Mouse (Mus musculus) lung, embryonic 16.5 days (tissue): ENCODE measurements around the gene Banf2. TPM values are rescaled to one million over a fixed set of nuclear protein-coding genes. Genes with fewer than 3 reads are reported as not detected.

Experiments
- ATAC-seq: fragments of 200-750 bp; cut with Nextera tagmentation; 2 replicates; pipeline ENCODE4 v1.8.0; 2017; ENCODE audit warnings: low read depth, mild to moderate bottlenecking, moderate library complexity
- H3K27ac ChIP-seq: fragments of 300-500 bp; sonication (generic); 2 replicates; pipeline ENCODE4 v1.5.1; 2014; ENCODE audit warnings: mild to moderate bottlenecking, control low read depth, low read length
- H3K27me3 ChIP-seq: fragments of 300-500 bp; sonication (generic); 2 replicates; pipeline ENCODE4 v1.6.1; 2014; ENCODE audit warnings: low read depth, low read length, mixed read lengths; ENCODE audit not compliant: control insufficient read depth, insufficient read depth
- H3K36me3 ChIP-seq: fragments of 300-500 bp; sonication (generic); 2 replicates; pipeline ENCODE4 v1.6.1; 2014; ENCODE audit warnings: low read length; ENCODE audit not compliant: control insufficient read depth, insufficient read depth
- H3K4me1 ChIP-seq: fragments of 300-500 bp; sonication (generic); replicated peaks from 2 replicates; pipeline ENCODE4 v1.6.1; 2014; ENCODE audit warnings: low read length, mixed read lengths; ENCODE audit not compliant: control insufficient read depth, insufficient read depth
- H3K4me2 ChIP-seq: fragments of 300-500 bp; sonication (generic); 2 replicates; pipeline ENCODE4 v1.6.1; 2014; ENCODE audit warnings: low read depth, low read length, control low read depth
- H3K4me3 ChIP-seq: fragments of 300-500 bp; sonication (generic); 2 replicates; pipeline ENCODE4 v1.5.1; 2014; ENCODE audit warnings: mild to moderate bottlenecking, low read length, control low read depth
- H3K9ac ChIP-seq: fragments of 300-500 bp; sonication (generic); 2 replicates; pipeline ENCODE4 v1.6.1; 2014; ENCODE audit warnings: low read length, control low read depth
- H3K9me3 ChIP-seq: fragments of 300-500 bp; sonication (generic); 2 replicates; pipeline ENCODE4 v1.6.1; 2016; ENCODE audit warnings: low read length; ENCODE audit not compliant: control insufficient read depth
- WGBS: fragments of 180-500 bp; shearing (Covaris S2); extraction: QIAGEN DNeasy Blood & Tissue Kit; methylation state at CpG from one replicate; pipeline ENCODE4 v1.1.7; 2014; 5-methylcytosine and 5-hydroxymethylcytosine counted together
- polyA plus RNA-seq: library from polyadenylated mRNA; unstranded; fragments of >200 nt; fragmentation: Nextera tagmentation; extraction: Ambion mirVana; gene quantifications from 2 replicates; pipeline ENCODE4 v1.2.1, GENCODE M21; 2015

The Banf2 gene
- polyA plus RNA-seq, 1 experiment from 2014 or later, result not detected

DNA sequence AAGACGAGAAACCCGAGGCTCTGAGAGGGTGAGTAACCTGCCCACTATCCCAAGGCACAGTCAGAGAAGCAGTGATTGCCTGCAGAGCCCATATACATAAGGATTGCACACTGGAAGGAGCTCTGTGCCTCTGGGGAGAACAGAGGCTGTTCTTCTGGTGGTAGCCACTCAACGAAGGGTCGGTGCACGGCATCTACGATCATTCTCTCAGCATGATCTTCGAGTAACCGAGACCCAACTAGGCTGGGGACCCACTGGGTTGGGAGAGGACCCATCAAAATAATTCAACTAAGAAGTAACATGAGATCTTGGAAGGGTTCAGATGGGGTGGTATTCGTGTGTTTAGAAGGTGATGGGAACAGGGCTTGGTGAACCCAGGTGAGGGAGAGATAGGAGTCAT lies 17.0 kb upstream of the Banf2 start:
- Histone ChIP-seq H3K9ac (no peak overlapping the region), H3K27me3 (no peaks in the 10 kb centered on the region), H3K4me3 (no peak overlapping the region), H3K27ac (no peak overlapping the region), H3K4me2 (no peak overlapping the region), H3K9me3 (no peaks in the 10 kb centered on the region), H3K36me3 (no peaks in the 10 kb centered on the region), H3K4me1 (no peaks in the 10 kb centered on the region; the same call in 1 of the 2 replicates)
- 84% methylated on average over 9 of the region's 9 CpGs for whole genome bisulfite sequencing
- ATAC-seq, result no peak

DNA sequence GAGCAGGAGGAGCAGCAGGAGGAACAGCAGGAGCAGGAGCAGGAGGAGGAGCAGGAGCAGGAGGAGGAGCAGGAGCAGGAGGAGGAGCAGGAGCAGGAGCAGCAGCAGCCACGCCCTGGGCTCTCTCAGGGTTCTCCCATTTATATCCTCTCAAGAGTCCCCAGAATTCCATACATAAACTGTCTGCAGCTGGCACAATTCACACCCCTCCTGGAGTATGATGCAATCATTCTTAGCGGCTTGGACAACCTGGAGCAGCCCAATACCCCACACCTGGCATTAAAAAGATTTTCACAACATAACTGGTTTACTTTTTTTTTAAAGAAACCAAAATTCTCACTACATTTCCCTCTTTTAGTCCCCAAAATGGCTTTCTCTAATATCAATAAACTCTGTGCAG lies 12.9 kb upstream of the Banf2 start:
- H3K9me3 ChIP-seq, result no peaks in the 10 kb centered on the region
- no peak overlapping the region for H3K4me3 ChIP-seq
- H3K9ac ChIP-seq, result no peak overlapping the region
- H3K36me3 ChIP-seq, result no peaks in the 10 kb centered on the region
- WGBS, result 48% methylated on average over 2 of the region's 2 CpGs
- no peak overlapping the region for H3K4me2 ChIP-seq
- H3K27me3 ChIP-seq, result no peaks in the 10 kb centered on the region
- no peaks in the 10 kb centered on the region for H3K4me1 ChIP-seq
- H3K27ac ChIP-seq, result no peak overlapping the region
- ATAC-seq, result no peak

DNA sequence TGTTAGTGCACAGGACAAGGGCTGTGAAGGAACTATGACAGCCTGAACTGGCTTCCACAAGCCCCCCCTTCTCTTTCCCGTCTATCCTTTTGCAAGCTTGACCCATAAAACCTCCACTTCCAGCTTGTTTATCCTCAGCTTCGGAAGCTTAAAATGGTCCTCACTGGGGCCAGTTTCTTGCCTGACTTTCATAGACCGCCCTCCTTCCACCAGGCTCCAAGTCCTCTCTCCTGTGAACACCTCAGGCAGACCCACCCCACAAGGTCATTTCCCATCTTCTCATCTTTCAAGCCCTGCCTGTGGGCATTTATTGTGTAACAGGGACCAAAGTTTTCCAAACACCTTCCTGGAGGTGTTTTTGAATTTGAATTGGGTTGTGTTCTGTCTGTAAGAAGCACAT lies 10.4 kb upstream of the Banf2 start:
- no peaks in the 10 kb centered on the region for H3K36me3 ChIP-seq
- H3K4me2 ChIP-seq, result no peak overlapping the region
- no peak overlapping the region for H3K9ac ChIP-seq
- H3K4me3 ChIP-seq, result no peak overlapping the region
- H3K27ac ChIP-seq, result no peak overlapping the region
- H3K27me3 ChIP-seq, result no peaks in the 10 kb centered on the region
- H3K9me3 ChIP-seq, result no peaks in the 10 kb centered on the region
- no peak for ATAC-seq
- WGBS, result 69% methylated on average over 3 of the region's 3 CpGs
- H3K4me1 ChIP-seq, result no peaks in the 10 kb centered on the region

DNA sequence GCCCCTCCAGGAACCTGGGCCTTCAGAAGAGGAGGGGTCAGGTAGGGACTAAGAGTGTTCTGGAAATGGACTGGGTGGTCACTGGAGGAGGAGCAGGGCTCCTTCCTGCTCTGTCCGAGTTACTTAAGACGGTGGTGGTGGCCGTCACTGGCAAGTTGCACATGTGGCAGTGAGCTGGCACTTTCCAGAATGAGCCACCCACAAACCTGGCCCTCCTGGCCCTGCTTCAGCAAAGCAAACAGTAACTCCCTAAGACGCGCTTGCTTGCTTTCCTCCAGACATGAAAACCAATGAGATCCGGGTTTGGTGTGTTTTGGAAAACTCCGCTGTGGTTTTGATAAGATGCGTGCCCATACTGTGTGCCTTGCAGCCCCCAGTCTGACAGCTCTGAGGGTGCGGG lies 7.5 kb upstream of the Banf2 start:
- Histone ChIP-seq H3K36me3 (no peaks in the 10 kb centered on the region), H3K9ac (no peak overlapping the region), H3K4me1 (no peaks in the 10 kb centered on the region), H3K27me3 (no peaks in the 10 kb centered on the region), H3K4me3 (no peak overlapping the region), H3K9me3 (no peaks in the 10 kb centered on the region), H3K27ac (no peak overlapping the region), H3K4me2 (no peak overlapping the region)
- ATAC-seq, result no peak
- 57% methylated on average over 9 of the region's 9 CpGs for WGBS

DNA sequence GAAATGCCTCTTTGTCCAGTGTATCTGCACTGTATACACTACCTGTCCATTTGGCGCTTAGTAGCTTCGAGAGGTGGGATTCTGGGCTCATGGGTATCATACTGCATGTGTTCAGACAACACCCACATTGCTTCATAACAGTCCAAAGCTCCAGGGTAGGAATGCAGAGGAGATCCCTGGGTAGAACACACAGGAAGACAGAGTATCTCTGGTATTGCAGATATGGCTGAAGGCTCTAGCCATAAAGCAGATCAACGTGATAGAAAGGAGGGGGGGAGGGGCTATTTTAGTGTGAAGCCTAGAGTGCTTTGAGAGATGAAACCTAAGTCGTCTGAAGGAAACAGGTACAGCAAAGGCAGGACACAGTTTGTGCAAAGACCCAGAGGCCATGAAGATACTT lies 6.4 kb upstream of the Banf2 start:
- H3K4me3 ChIP-seq, result no peak overlapping the region
- no peaks in the 10 kb centered on the region for H3K36me3 ChIP-seq
- WGBS, result 66% methylated on average over 4 of the region's 4 CpGs
- H3K9me3 ChIP-seq, result no peaks in the 10 kb centered on the region
- H3K4me1 ChIP-seq, result no peaks in the 10 kb centered on the region
- no peaks in the 10 kb centered on the region for H3K27me3 ChIP-seq
- ATAC-seq, result 0 out of 2 replicates have a peak, but pooled peaks have one; percentile 17
- H3K4me2 ChIP-seq, result no peak overlapping the region
- no peak overlapping the region for H3K9ac ChIP-seq
- no peak overlapping the region for H3K27ac ChIP-seq

DNA sequence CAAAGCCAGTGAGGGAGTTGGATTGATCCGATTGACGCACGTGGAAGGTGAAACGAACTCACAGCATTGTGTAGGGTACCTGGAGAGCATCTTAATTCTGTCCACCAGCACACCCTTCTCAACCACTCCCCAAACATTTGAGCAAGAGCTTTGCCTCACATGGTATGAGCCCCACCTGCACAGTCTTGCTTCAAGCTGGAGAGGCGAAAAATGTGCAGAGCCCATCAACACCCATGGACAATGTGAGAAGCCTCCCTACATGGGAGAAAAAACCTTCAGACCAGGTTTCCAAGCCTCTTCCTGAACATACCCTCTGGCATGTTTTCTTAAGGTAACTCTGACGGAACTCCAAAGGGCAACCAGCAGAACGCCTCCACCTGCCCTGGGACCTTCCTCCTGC lies 2.1 kb upstream of the Banf2 start:
- Histone ChIP-seq H3K9ac (no peak overlapping the region), H3K4me1 (no peaks in the 10 kb centered on the region), H3K36me3 (no peaks in the 10 kb centered on the region), H3K4me2 (no peak overlapping the region), H3K27ac (no peak overlapping the region), H3K27me3 (no peaks in the 10 kb centered on the region), H3K9me3 (no peaks in the 10 kb centered on the region), H3K4me3 (no peak overlapping the region)
- WGBS, result 81% methylated on average over 7 of the region's 7 CpGs
- no peak for ATAC-seq

DNA sequence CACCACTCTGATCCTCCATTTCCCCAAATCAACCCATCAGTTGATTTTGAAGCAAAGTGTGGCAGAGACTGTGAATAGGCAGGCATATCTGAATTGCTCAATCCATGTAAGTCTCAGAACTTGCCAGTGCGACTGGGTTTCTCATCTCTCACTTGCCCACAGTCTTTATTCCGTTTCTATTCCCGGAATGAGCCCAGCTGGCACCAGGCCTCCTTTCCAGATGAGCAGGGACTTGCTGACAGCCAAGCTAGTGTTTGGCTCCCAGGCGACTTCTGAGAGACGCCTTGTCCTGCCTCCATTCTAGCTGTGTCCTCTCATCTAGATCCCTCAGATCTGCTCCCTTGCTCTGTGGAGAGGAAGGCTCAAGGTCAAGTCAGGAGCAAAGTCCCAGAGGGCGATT lies 11.9 kb downstream of the Banf2 start:
- Histone ChIP-seq H3K9me3 (peaks cover 9% of the 10 kb centered on the region), H3K27ac (no peak overlapping the region), H3K4me2 (no peak overlapping the region), H3K4me1 (no peaks in the 10 kb centered on the region), H3K36me3 (no peaks in the 10 kb centered on the region), H3K4me3 (no peak overlapping the region), H3K9ac (no peak overlapping the region), H3K27me3 (no peaks in the 10 kb centered on the region)
- 63% methylated on average over 6 of the region's 6 CpGs for WGBS
- no peak for ATAC-seq

DNA sequence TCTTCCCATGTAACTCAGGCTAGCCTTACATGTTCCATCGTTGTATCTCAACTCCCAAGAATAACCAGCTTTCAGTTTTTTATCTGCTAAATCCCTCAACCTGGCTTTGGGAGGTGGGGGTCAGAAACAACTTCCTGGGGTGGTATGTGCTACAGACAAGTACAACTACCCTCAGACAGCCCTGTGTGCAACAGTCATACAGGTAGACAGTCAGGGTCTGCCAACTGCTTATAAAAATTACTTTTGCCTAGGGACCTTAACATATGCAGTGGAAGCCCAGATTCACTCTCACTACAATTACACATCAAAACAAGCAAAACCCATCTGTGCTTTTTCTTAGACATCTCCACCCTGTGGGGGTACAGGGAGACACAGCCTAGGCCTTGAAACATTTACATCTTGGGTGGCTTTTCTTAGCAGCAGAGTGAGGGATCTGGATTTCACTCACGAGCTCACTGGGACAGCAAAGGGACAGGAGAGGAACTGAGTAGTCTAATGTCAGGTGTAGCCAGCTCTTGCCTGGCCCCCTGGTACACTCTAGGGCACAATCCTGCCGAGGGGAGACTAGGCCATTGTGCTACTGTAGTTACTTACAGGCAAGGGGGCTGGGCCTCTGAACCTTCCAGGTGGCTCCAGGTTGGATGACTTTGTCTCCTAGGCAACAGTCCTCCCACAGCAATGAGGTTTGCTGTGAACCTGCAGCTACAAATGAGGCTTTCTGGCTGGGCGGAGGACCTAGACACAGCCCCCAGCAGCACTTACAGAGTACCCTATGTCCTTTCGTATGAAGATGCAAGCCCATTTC lies 13.1 kb downstream of the Banf2 start:
- no peak overlapping the region for H3K4me2 ChIP-seq
- no peak for ATAC-seq
- WGBS, result 69% methylated on average over 5 of the region's 5 CpGs
- no peak overlapping the region for H3K4me3 ChIP-seq
- no peaks in the 10 kb centered on the region for H3K4me1 ChIP-seq
- peaks cover 9% of the 10 kb centered on the region for H3K9me3 ChIP-seq
- H3K27me3 ChIP-seq, result no peaks in the 10 kb centered on the region
- H3K9ac ChIP-seq, result no peak overlapping the region
- no peak overlapping the region for H3K27ac ChIP-seq
- no peaks in the 10 kb centered on the region for H3K36me3 ChIP-seq

DNA sequence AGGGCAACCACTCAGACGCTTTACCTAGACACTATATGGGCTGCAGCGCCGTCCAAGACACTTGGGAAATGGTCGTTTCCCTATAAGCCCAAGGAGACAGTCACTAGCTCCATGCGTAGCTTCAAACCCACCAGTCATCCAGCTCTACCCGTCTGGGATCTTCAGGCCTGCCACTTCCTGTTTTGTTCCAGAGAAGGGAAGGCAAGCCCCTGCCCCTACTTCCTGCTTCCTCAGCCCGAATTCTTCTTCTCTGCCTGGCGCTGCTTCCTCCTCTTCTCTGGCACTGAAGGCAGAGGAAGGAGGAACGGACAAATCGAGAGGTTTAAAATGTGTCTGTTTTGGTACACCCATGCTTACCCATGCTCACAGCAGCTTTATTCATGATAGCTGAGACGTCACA lies 14.1 kb downstream of the Banf2 start:
- H3K27me3 ChIP-seq, result no peaks in the 10 kb centered on the region
- peaks cover 9% of the 10 kb centered on the region for H3K9me3 ChIP-seq
- WGBS, result 53% methylated on average over 11 of the region's 11 CpGs
- no peak overlapping the region for H3K4me3 ChIP-seq
- no peaks in the 10 kb centered on the region for H3K4me1 ChIP-seq
- no peak overlapping the region for H3K27ac ChIP-seq
- peak; percentile 49; the same call in 1 of the 2 replicates for ATAC-seq
- no peaks in the 10 kb centered on the region for H3K36me3 ChIP-seq
- H3K4me2 ChIP-seq, result no peak overlapping the region
- no peak overlapping the region for H3K9ac ChIP-seq
